Mouse (Mus musculus) ovary, adult 2 months (tissue): ENCODE results near the gene Olfr414. TPM values are rescaled to one million over a fixed set of nuclear protein-coding genes. Genes with fewer than 3 reads are reported as not detected.

ENCODE experiments used
- polyA plus RNA-seq: library from polyadenylated mRNA; depleted of rRNA; stranded (reverse); fragments of >200 nt; gene quantifications from 2 replicates; pipeline ENCODE4 v1.2.3, GENCODE M21; 2012; rRNA removed

Gene Olfr414
- not detected in 2 replicates for polyA plus RNA-seq

GRCm38 (mm10) chr1:174423764-174424163 is at the start of gene Olfr414:
Olfr414 (plus strand) TSS chr1:174424064.

GRCm38 (mm10) chr1:174390746-174391145 is 33.1 kb upstream of the Olfr414 start, which contains the start of gene Olfr248:
Olfr248 (plus strand) TSS chr1:174391046.

DNA sequence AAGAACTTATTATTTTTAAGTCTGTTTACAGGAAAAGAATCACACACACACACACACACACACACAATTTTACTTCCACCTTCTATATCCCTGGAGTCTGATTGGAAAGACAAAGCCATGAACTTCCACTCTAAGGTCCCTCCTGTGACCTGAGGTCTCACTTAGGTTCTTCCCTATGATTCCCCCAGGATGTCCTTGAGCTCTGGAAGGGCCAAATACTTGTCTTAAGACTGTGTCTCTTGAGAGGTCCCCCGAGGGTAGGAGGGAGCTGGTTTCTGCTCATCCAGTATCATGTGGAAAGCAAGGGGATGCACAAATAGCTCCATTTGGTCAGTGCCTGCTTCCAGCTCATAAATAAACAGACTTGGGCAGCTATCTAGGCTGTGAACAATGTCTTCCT is 17.9 kb downstream of the Olfr414 start, which contains the start of gene Olfr220:
Gene Olfr220, plus strand, starts transcription at position 301 of the 400 bp plus-strand sequence.

Other genes with a start within 250 kb of the Olfr414 start
- gene Olfr419, start 172.0 kb upstream of the Olfr414 start, polyA plus RNA-seq: not detected in 2 replicates
- gene Mptx1, start 93.5 kb upstream of the Olfr414 start, polyA plus RNA-seq: not detected in 2 replicates
- not detected in 2 replicates for gene Olfr417, start 58.9 kb upstream of the Olfr414 start, polyA plus RNA-seq
- not detected in 2 replicates for gene Olfr248, start 33.0 kb upstream of the Olfr414 start, polyA plus RNA-seq
- not detected in 2 replicates for gene Olfr220, start 18.0 kb downstream of the Olfr414 start, polyA plus RNA-seq
- gene Fmn2, start 77.8 kb downstream of the Olfr414 start, polyA plus RNA-seq: 0.61 and 0.89 TPM in 2 replicates